Mouse (Mus musculus): Measurements from ENCODE around the gene Cmtr1.
"Not testable (repeated sequence)": the region's sequence is repeated elsewhere in the genome, so short reads cannot be mapped to it uniquely, and the experiment has no call there.

Cmtr1 gene

GRCm38 (mm10) chr17:29660076-29660761 is at the start of gene Cmtr1:
Gene Cmtr1, plus strand, starts transcription at chr17:29660595.
- DNase-seq = peak; percentile 96

GRCm38 (mm10) chr17:29613453-29613852 is 46.9 kb upstream of the Cmtr1 start:
- not testable (repeated sequence) for DNase-seq

GRCm38 (mm10) chr17:29614115-29615023 is 46.0 kb upstream of the Cmtr1 start, which contains the start of the genes Rnf8 and Gm28043:
Gene Rnf8, plus strand, starts transcription at chr17:29614790.
Gene Gm28043, plus strand, starts transcription at chr17:29614876.
- DNase-seq = peak; percentile 98

- no peak for DNase-seq
These were observed 45.3 kb upstream of the Cmtr1 start for GRCm38 (mm10) chr17:29615024-29615551.

GRCm38 (mm10) chr17:29615616-29616015 is 44.8 kb upstream of the Cmtr1 start:
- DNase-seq = no peak

- DNase-seq = no peak
These were observed 41.2 kb upstream of the Cmtr1 start for GRCm38 (mm10) chr17:29619231-29619630.

- no peak for DNase-seq
These were observed 36.9 kb upstream of the Cmtr1 start for GRCm38 (mm10) chr17:29623488-29623887.

- DNase-seq = no peak
These were observed 33.1 kb upstream of the Cmtr1 start for GRCm38 (mm10) chr17:29627285-29627684.

GRCm38 (mm10) chr17:29628946-29629345 is 31.4 kb upstream of the Cmtr1 start:
- DNase-seq = no peak

- DNase-seq = no peak
These were observed 30.8 kb upstream of the Cmtr1 start for GRCm38 (mm10) chr17:29629620-29630019.

GRCm38 (mm10) chr17:29632312-29632711 is 28.1 kb upstream of the Cmtr1 start:
- no peak for DNase-seq

GRCm38 (mm10) chr17:29635492-29635891 is 24.9 kb upstream of the Cmtr1 start:
- no peak for DNase-seq

- peak; percentile 57 for DNase-seq
These were observed 24.3 kb upstream of the Cmtr1 start for GRCm38 (mm10) chr17:29636118-29636517.

- no peak for DNase-seq
These were observed 23.0 kb upstream of the Cmtr1 start for GRCm38 (mm10) chr17:29637377-29637776.

- DNase-seq = peak; percentile 34
These were observed 22.5 kb upstream of the Cmtr1 start for GRCm38 (mm10) chr17:29637895-29638294.

GRCm38 (mm10) chr17:29640971-29641370 is 19.4 kb upstream of the Cmtr1 start:
- no peak for DNase-seq

- DNase-seq = no peak
These were observed 18.2 kb upstream of the Cmtr1 start for GRCm38 (mm10) chr17:29642219-29642618.

- no peak for DNase-seq
These were observed 2.1 kb upstream of the Cmtr1 start for GRCm38 (mm10) chr17:29658249-29658648.

- peak; percentile 59 for DNase-seq
These were observed 482 bp downstream of the Cmtr1 start for GRCm38 (mm10) chr17:29660762-29661391.

- DNase-seq = no peak
These were observed 1.8 kb downstream of the Cmtr1 start for GRCm38 (mm10) chr17:29662145-29662544.

- no peak for DNase-seq
These were observed 7.9 kb downstream of the Cmtr1 start for GRCm38 (mm10) chr17:29668051-29668986.

GRCm38 (mm10) chr17:29669030-29669429 is 8.6 kb downstream of the Cmtr1 start:
- DNase-seq = no peak
